Mouse (Mus musculus) cerebellum, adult 2 months (tissue): Measurements from ENCODE around the gene Acy3.

ENCODE experiments used
- CTCF ChIP-seq: fragments of 200-500 bp; IDR thresholded peaks from 2 replicates; pipeline ENCODE4 v1.5.1; 2011; ENCODE audit warnings: low read depth, mild to moderate bottlenecking, control low read depth, low read length, moderate library complexity, borderline replicate concordance; ENCODE audit not compliant: insufficient read depth
- POLR2A ChIP-seq: fragments of 200-500 bp; IDR thresholded peaks from 2 replicates; pipeline ENCODE4 v1.6.1; 2011; ENCODE audit warnings: low read length, control low read depth, borderline replicate concordance; ENCODE audit not compliant: insufficient read depth

DNA sequence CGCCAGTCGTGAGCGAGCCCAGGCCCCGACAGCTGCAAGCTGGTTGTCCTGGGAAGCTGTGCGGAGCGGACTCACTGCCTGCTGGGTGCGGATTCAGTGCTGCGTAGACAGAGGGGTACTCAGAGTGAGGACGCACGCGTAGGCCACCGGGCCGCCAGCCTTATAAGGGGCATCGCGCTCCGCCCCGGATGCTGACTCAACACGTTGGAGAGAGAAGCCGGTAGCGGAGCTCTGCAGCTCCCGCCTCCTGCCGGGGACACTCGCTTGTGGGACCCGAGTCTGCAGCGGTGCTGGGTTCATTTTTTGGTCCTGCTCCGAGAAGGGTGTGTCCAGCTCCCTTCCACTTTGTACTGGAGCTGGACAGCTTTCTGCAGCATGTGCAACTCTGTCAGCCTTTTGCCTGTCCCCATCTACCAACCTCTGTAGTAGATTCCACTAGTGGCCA, 51.4 kb downstream of the Acy3 start, which contains the start of gene Gstp1:
- TF ChIP-seq CTCF (no peak), POLR2A (peak; percentile 84)
